Mouse (Mus musculus) limb, embryonic 11.5 days (tissue): ENCODE data around the gene Zmiz1. TPM values are rescaled to one million over a fixed set of nuclear protein-coding genes. Genes with fewer than 3 reads are reported as not detected.

Source experiments
- ATAC-seq: fragments of 200-750 bp; cut with Nextera tagmentation; 2 replicates; pipeline ENCODE4 v1.8.0; 2017; ENCODE audit warnings: low read depth; ENCODE audit not compliant: insufficient number of reproducible peaks, low FRiP score, low TSS enrichment
- DNase-seq: peaks from one replicate; pipeline ENCODE4 v3.0.0-alpha.2; 2015; ENCODE audit warnings: low spot score
- H3K27ac ChIP-seq: fragments of 300-500 bp; sonication (generic); replicated peaks from 2 replicates; pipeline ENCODE4 v1.5.1; 2014; ENCODE audit warnings: low read depth, mild to moderate bottlenecking, low read length
- H3K27me3 ChIP-seq: fragments of 300-500 bp; sonication (generic); 2 replicates; pipeline ENCODE4 v1.6.1; 2014; ENCODE audit warnings: mild to moderate bottlenecking, low read length, mixed read lengths; ENCODE audit not compliant: control insufficient read depth, insufficient read depth
- H3K36me3 ChIP-seq: fragments of 300-500 bp; sonication (generic); 2 replicates; pipeline ENCODE4 v1.6.1; 2014; ENCODE audit warnings: mild to moderate bottlenecking, low read length, moderate library complexity, mixed read lengths; ENCODE audit not compliant: control insufficient read depth, insufficient read depth
- H3K4me1 ChIP-seq: fragments of 300-500 bp; sonication (generic); 2 replicates; pipeline ENCODE4 v1.6.1; 2014; ENCODE audit warnings: low read length, mixed read lengths; ENCODE audit not compliant: control insufficient read depth, insufficient read depth
- H3K4me2 ChIP-seq: fragments of 300-500 bp; sonication (generic); 2 replicates; pipeline ENCODE4 v1.6.1; 2014; ENCODE audit warnings: low read depth, mild to moderate bottlenecking, moderate library complexity; ENCODE audit not compliant: severe bottlenecking
- H3K4me3 ChIP-seq: fragments of 300-500 bp; sonication (generic); 2 replicates; pipeline ENCODE4 v1.5.1; 2014; ENCODE audit warnings: low read depth, low read length
- H3K9ac ChIP-seq: fragments of 300-500 bp; sonication (generic); 2 replicates; pipeline ENCODE4 v1.6.1; 2014; ENCODE audit warnings: mild to moderate bottlenecking, low read length
- H3K9me3 ChIP-seq: fragments of 300-500 bp; sonication (generic); 2 replicates; pipeline ENCODE4 v1.6.1; 2016; ENCODE audit warnings: low read length; ENCODE audit not compliant: control insufficient read depth
- WGBS: fragments of 180-500 bp; shearing (Covaris S2); extraction: QIAGEN DNeasy Blood & Tissue Kit; methylation state at CpG from one replicate; pipeline ENCODE4 v1.1.7; 2014; 5-methylcytosine and 5-hydroxymethylcytosine counted together
- polyA plus RNA-seq: library from polyadenylated mRNA; unstranded; fragments of >200 nt; fragmentation: Nextera tagmentation; extraction: Ambion mirVana; gene quantifications from 2 replicates; pipeline ENCODE4 v1.2.1, GENCODE M21; 2014

The Zmiz1 gene
- polyA plus RNA-seq, 1 experiment from 2014 or later: 59.0 TPM

GRCm38 (mm10) chr14:25458111-25459015, 622 bp upstream of the Zmiz1 start:
- under 1% methylated on average over 37 of the region's 37 CpGs for WGBS
- peak overlapping the region; percentile 98 for H3K9ac ChIP-seq
- ATAC-seq: no peak
- peak overlapping the region; percentile 99 for H3K4me3 ChIP-seq
- peaks cover 43% of the 10 kb centered on the region for H3K4me1 ChIP-seq
- no peaks in the 10 kb centered on the region for H3K9me3 ChIP-seq
- H3K36me3 ChIP-seq: no peaks in the 10 kb centered on the region
- H3K27me3 ChIP-seq: no peaks in the 10 kb centered on the region
- DNase-seq: peak; percentile 69
- peak overlapping the region; percentile 100 for H3K27ac ChIP-seq
- peak overlapping the region; percentile 94 for H3K4me2 ChIP-seq

- Histone ChIP-seq H3K4me2 (peak overlapping the region; percentile 93), H3K27me3 (no peaks in the 10 kb centered on the region), H3K9me3 (no peaks in the 10 kb centered on the region), H3K27ac (peak overlapping the region; percentile 100), H3K9ac (peak overlapping the region; percentile 98), H3K4me3 (peak overlapping the region; percentile 99), H3K4me1 (peaks cover 54% of the 10 kb centered on the region), H3K36me3 (no peaks in the 10 kb centered on the region)
- no peak for DNase-seq
- WGBS: under 1% methylated on average over 67 of the region's 69 CpGs
- ATAC-seq: no peak; the same call in 1 of the 2 replicates
These were observed 511 bp downstream of the Zmiz1 start for GRCm38 (mm10) chr14:25459394-25459997.

DNA sequence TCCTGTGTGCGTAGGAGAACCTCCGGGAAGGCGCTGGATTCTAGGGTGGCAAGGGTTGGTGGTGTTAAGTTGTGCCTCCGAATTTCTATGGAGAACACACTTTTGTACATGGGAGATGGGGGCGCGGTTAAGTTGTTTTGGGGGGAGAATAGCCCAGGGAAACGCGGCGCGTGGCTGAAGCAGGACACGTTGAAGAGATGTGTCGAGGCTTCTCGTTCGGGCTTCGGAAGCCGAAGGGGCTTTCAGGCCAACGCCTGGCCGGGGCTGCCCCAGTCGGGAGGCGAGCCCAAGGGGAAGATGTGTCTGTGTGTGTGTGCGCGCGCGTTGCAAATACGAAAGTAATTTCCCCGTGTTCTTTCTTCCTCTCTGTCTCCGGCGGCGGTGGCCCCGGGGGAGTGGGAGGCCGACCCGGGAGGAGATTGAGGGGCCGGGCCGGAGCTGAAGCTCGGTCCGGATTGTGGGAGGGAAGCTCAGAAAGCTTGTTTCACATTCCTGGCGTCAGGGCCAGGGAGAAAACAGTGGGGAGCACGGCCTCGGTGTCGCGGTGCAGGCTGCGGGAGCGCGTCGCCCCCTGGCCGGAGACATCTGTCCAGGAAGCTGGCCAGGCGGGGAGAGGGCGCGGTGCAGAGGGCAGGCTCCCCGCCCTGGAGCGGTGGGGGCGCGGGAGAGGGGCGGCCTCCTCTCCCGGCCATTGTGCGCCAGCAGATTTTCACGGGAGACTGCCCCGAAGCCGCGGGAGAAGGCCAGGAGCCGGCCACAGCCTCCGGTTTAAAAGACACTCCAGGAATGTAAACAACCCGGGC, 1.2 kb downstream of the Zmiz1 start:
- H3K36me3 ChIP-seq: no peaks in the 10 kb centered on the region
- peak overlapping the region; percentile 99 for H3K4me3 ChIP-seq
- no peak for ATAC-seq
- H3K27me3 ChIP-seq: no peaks in the 10 kb centered on the region
- peak overlapping the region; percentile 93 for H3K4me2 ChIP-seq
- WGBS: under 1% methylated on average over 62 of the region's 63 CpGs
- H3K4me1 ChIP-seq: peaks cover 61% of the 10 kb centered on the region
- DNase-seq: peak; percentile 65
- no peaks in the 10 kb centered on the region for H3K9me3 ChIP-seq
- peak overlapping the region; percentile 98 for H3K9ac ChIP-seq
- H3K27ac ChIP-seq: peak overlapping the region; percentile 100

DNA sequence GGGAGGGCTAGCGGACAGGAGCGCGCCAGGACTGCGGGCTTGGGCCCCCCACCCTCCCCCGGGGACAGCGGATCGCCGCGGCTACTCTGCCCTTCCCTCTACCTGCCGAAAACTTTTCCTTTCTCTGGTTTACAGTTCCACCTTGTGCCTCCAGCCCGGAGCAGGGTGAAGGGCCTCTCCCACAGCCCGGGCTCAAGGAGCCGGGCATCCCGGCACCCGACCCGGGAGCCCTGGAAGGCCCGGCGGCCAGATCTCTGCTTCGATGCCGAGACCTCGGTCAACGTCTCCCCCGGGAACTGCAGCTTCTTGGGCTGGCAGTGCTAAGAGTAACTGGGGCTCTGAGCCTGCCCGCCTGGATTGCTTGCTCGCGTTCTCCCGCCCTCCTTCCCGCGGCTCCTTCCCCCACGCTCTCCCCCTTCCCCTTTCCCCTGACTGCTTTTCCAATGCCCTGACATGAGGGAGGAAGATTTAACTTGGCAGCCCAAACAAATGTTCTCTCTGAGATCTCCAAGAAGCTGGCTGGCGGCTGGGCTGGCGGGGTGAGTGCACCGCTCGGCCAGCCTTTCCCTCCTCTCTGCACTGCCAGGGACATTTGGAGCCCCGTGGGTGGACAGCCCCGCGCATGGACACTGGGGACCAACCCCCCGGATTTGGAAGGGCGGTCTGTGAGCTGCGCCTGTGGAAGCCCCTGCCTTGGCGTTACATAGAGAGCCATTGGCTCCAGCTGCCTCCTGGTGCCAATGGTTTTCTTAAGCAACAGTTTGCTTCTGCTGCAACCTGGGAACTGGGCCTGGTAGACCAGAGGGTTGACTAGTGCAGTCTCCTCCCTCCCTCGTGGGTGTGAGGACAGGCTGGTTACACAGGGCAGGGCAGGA, 2.1 kb downstream of the Zmiz1 start:
- Histone ChIP-seq H3K4me2 (peak overlapping the region; percentile 93), H3K9me3 (no peaks in the 10 kb centered on the region), H3K4me3 (peak overlapping the region; percentile 99), H3K9ac (peak overlapping the region; percentile 98), H3K4me1 (peaks cover 61% of the 10 kb centered on the region), H3K27me3 (no peaks in the 10 kb centered on the region), H3K36me3 (no peaks in the 10 kb centered on the region), H3K27ac (peak overlapping the region; percentile 100)
- under 1% methylated on average over 39 of the region's 42 CpGs for WGBS
- no peak for ATAC-seq
- DNase-seq: peak; percentile 68

GRCm38 (mm10) chr14:25461676-25462385, 2.8 kb downstream of the Zmiz1 start:
- DNase-seq: peak; percentile 50
- Histone ChIP-seq H3K27me3 (no peaks in the 10 kb centered on the region), H3K27ac (0 out of 2 replicates have a peak overlapping the region, but pooled peaks have one; percentile 100), H3K4me2 (peak overlapping the region; percentile 93), H3K4me1 (peaks cover 61% of the 10 kb centered on the region), H3K4me3 (peak overlapping the region; percentile 99), H3K9me3 (no peaks in the 10 kb centered on the region), H3K36me3 (no peaks in the 10 kb centered on the region), H3K9ac (peak overlapping the region; percentile 98)
- 6% methylated on average over 12 of the region's 12 CpGs for WGBS
- no peak for ATAC-seq

DNA sequence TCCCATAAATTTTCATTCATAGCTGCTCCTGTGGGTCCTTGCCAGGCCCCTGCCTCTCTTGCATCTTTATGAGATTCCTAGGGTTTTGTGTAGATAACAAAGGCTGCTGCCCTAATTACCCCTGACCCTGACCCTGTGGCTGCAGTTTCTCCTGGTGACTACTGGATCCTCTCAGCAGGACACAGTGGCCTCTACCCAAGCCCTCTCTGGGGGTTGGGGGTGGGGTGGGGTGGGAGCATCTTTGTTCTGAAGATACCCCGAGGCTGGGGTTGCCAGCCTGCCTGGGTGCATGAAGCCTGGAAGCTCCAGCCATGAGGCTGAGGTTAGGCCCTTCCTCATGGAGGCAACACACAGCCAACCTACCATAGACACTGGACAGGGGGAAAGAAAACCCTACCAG, 4.0 kb downstream of the Zmiz1 start:
- 5% methylated on average over 1 of the region's 1 CpGs for WGBS
- Histone ChIP-seq H3K27ac (no peak overlapping the region), H3K9ac (no peak overlapping the region), H3K9me3 (no peaks in the 10 kb centered on the region), H3K4me3 (no peak overlapping the region), H3K4me2 (peak overlapping the region; percentile 8; the same call in 1 of the 2 replicates), H3K27me3 (no peaks in the 10 kb centered on the region), H3K36me3 (no peaks in the 10 kb centered on the region), H3K4me1 (peaks cover 61% of the 10 kb centered on the region)
- DNase-seq (peak; percentile 20), ATAC-seq (no peak)

DNA sequence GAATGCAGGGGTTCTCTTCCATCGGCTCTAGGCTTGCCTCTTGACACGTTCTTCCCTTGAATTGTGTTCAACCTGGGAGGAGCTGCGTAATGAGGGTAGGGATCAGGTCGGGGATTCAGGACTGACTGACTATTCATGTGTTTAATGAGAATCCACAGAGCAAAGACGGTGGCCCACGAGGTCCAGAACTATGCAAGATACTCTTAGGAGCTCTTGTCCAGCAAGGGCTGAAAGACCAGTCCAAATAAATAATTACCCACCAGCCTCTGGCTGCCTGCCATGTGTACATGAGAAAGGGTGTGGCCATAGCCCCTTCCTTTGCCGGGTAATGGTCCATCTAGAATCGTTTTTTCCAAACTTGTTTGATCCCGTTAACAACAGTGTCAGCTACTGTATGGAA, 4.9 kb downstream of the Zmiz1 start:
- H3K9ac ChIP-seq: no peak overlapping the region
- no peak for DNase-seq
- peaks cover 63% of the 10 kb centered on the region for H3K4me1 ChIP-seq
- H3K9me3 ChIP-seq: no peaks in the 10 kb centered on the region
- no peak overlapping the region for H3K4me2 ChIP-seq
- no peak for ATAC-seq
- H3K27me3 ChIP-seq: no peaks in the 10 kb centered on the region
- no peak overlapping the region for H3K4me3 ChIP-seq
- no peaks in the 10 kb centered on the region for H3K36me3 ChIP-seq
- no peak overlapping the region for H3K27ac ChIP-seq
- WGBS: 62% methylated on average over 9 of the region's 9 CpGs
